Mouse (Mus musculus): Measurements from ENCODE around the gene Mov10.

- no peak for TF ChIP-seq POLR2A (IDR thresholded peaks at IDR 0.05; ENCODE audit: extremely low read depth, insufficient read depth, low read length)
- TF ChIP-seq CTCF (IDR thresholded peaks at IDR 0.05; ENCODE audit: low read depth, low read length): no peak
Observed at GRCm38 (mm10) chr3:104854465-104854864, 36.1 kb upstream of the Mov10 start.
